Comparison of ENCODE assay signal across 7 mouse cellular contexts in genomic region chr11:5154961-5155805, GRCm38 (mm10). TPM values are rescaled to one million over a fixed set of nuclear protein-coding genes. Genes with fewer than 3 reads are reported as not detected.
A peak's percentile ranks its signal among the peaks of the same experiment; 100 is the strongest.
DNase-seq lines count a peak whose midpoint lies in the region; ATAC-seq and TF ChIP-seq lines count a peak whose summit lies in the region.

No protein-coding gene starts in this region.

- no peak for DNase-seq in midbrain, embryonic 10.5 days (ENCODE audit: low spot score)
- peak; percentile 48 for DNase-seq in yolk sac, embryonic 10.5 days (ENCODE audit: low spot score)
- DNase-seq in layer of hippocampus, postnatal 25 days (ENCODE audit: extremely low spot score in 1 of 2, low spot score in 1 of 2): no peak
- no peak for DNase-seq in left cerebral cortex, adult 2 months (ENCODE audit: extremely low spot score in 1 of 2, low spot score in 2 of 2)

- H3K4me2 ChIP-seq in midbrain, embryonic 15.5 days: no peak overlapping the region
- H3K4me2 ChIP-seq in heart, embryonic 11.5 days: no peak overlapping the region
- H3K4me2 ChIP-seq in kidney, embryonic 15.5 days: no peak overlapping the region

- intact Hi-C loops in left cerebral cortex, adult 2 months (cut with DNase I): no loop called here

- no peak for ATAC-seq in midbrain, embryonic 15.5 days (replicated peaks)
- no peak for ATAC-seq in heart, embryonic 11.5 days (replicated peaks; ENCODE audit: insufficient number of reproducible peaks, low FRiP score, low TSS enrichment)
- ATAC-seq in kidney, embryonic 15.5 days (replicated peaks; ENCODE audit: low FRiP score): peak; percentile 35; the same call in 1 of the 2 replicates

- peaks cover 45% of the 10 kb centered on the region for H3K27me3 ChIP-seq in midbrain, embryonic 10.5 days (ENCODE audit: low read depth, poor library complexity, severe bottlenecking)
- H3K27me3 ChIP-seq in midbrain, embryonic 15.5 days (replicated peaks): peaks cover 15% of the 10 kb centered on the region
- peaks cover 17% of the 10 kb centered on the region for H3K27me3 ChIP-seq in heart, embryonic 11.5 days (ENCODE audit: control insufficient read depth, insufficient read depth, low read length)
- no peaks in the 10 kb centered on the region for H3K27me3 ChIP-seq in kidney, embryonic 15.5 days

- 46% methylated on average over 10 of the region's 10 CpGs for WGBS in midbrain, embryonic 10.5 days
- 43% methylated on average over 10 of the region's 10 CpGs for WGBS in midbrain, embryonic 15.5 days
- 41% methylated on average over 10 of the region's 10 CpGs for WGBS in heart, embryonic 11.5 days (ENCODE audit: insufficient replicate concordance)
- WGBS in kidney, embryonic 15.5 days: 26% methylated on average over 10 of the region's 10 CpGs

- H3K9me3 ChIP-seq in midbrain, embryonic 10.5 days (replicated peaks): no peaks in the 10 kb centered on the region
- no peaks in the 10 kb centered on the region for H3K9me3 ChIP-seq in midbrain, embryonic 15.5 days
- H3K9me3 ChIP-seq in heart, embryonic 11.5 days (replicated peaks; ENCODE audit: control insufficient read depth, low read length): no peaks in the 10 kb centered on the region
- no peaks in the 10 kb centered on the region for H3K9me3 ChIP-seq in kidney, embryonic 15.5 days (replicated peaks)

- TF ChIP-seq CTCF in left cerebral cortex, adult 2 months (IDR thresholded peaks at IDR 0.05): no peak

- peak overlapping the region; percentile 47 for H3K27ac ChIP-seq in midbrain, embryonic 10.5 days (replicated peaks)
- H3K27ac ChIP-seq in midbrain, embryonic 15.5 days: no peak overlapping the region
- H3K27ac ChIP-seq in heart, embryonic 11.5 days (ENCODE audit: low read depth, low read length): no peak overlapping the region
- peak overlapping the region; percentile 84 for H3K27ac ChIP-seq in kidney, embryonic 15.5 days
- H3K27ac ChIP-seq in left cerebral cortex, adult 2 months: no peak overlapping the region

- H3K9ac ChIP-seq in midbrain, embryonic 15.5 days: no peak overlapping the region
- H3K9ac ChIP-seq in heart, embryonic 11.5 days (ENCODE audit: low read depth, low read length): 0 out of 2 replicates have a peak overlapping the region, but pooled peaks have one; percentile 23
- peak overlapping the region; percentile 11; the same call in 1 of the 2 replicates for H3K9ac ChIP-seq in kidney, embryonic 15.5 days

- no peaks in the 10 kb centered on the region for H3K36me3 ChIP-seq in midbrain, embryonic 10.5 days
- H3K36me3 ChIP-seq in midbrain, embryonic 15.5 days (replicated peaks): no peaks in the 10 kb centered on the region
- no peaks in the 10 kb centered on the region for H3K36me3 ChIP-seq in heart, embryonic 11.5 days (ENCODE audit: control insufficient read depth, insufficient read depth, low read length)
- no peaks in the 10 kb centered on the region for H3K36me3 ChIP-seq in kidney, embryonic 15.5 days

- H3K4me3 ChIP-seq in midbrain, embryonic 10.5 days: no peak overlapping the region
- no peak overlapping the region for H3K4me3 ChIP-seq in midbrain, embryonic 15.5 days
- no peak overlapping the region for H3K4me3 ChIP-seq in heart, embryonic 11.5 days (ENCODE audit: low read depth, low read length)
- no peak overlapping the region for H3K4me3 ChIP-seq in kidney, embryonic 15.5 days (replicated peaks)
- no peak overlapping the region for H3K4me3 ChIP-seq in left cerebral cortex, adult 2 months

- H3K4me1 ChIP-seq in midbrain, embryonic 10.5 days: peaks cover 35% of the 10 kb centered on the region
- H3K4me1 ChIP-seq in midbrain, embryonic 15.5 days: peaks cover 17% of the 10 kb centered on the region; the same call in 1 of the 2 replicates
- peaks cover 16% of the 10 kb centered on the region for H3K4me1 ChIP-seq in heart, embryonic 11.5 days (ENCODE audit: control insufficient read depth, insufficient read depth, low read length)
- peaks cover 63% of the 10 kb centered on the region for H3K4me1 ChIP-seq in kidney, embryonic 15.5 days

RNA-seq across cellular contexts. Expression of gene Emid1, which starts 3.1 kb away (rescaled TPM):
- polyA plus RNA-seq in midbrain, embryonic 10.5 days (2016; fragmentation: Nextera tagmentation; extraction: Ambion mirVana): 21.9 and 28.2 TPM in 2 replicates
- polyA plus RNA-seq in midbrain, embryonic 15.5 days (2015; fragmentation: Nextera tagmentation; extraction: Ambion mirVana): 9.3 and 10.3 TPM in 2 replicates
- 6.8 and 8.6 TPM in 2 replicates for polyA plus RNA-seq in heart, embryonic 11.5 days (2014; fragmentation: Nextera tagmentation; extraction: Ambion mirVana)
- polyA plus RNA-seq in kidney, embryonic 15.5 days (2015; fragmentation: Nextera tagmentation; extraction: Ambion mirVana): 190 and 191 TPM in 2 replicates
- 10 to 100 TPM in 1 of 2 experiments, 1 to 10 TPM in 1; 8.8 to 10.6 TPM for total RNA-seq in layer of hippocampus, postnatal 25 days (2021)
- 1 to 10 TPM; 6.2 to 8.1 TPM for total RNA-seq in left cerebral cortex, adult 2 months (2021)

RNA-seq across cellular contexts. Expression of gene Ewsr1, which starts 56.1 kb away (rescaled TPM):
- polyA plus RNA-seq in midbrain, embryonic 10.5 days (2016; fragmentation: Nextera tagmentation; extraction: Ambion mirVana): 903 and 985 TPM in 2 replicates
- 635 and 653 TPM in 2 replicates for polyA plus RNA-seq in midbrain, embryonic 15.5 days (2015; fragmentation: Nextera tagmentation; extraction: Ambion mirVana)
- 255 and 322 TPM in 2 replicates for polyA plus RNA-seq in heart, embryonic 11.5 days (2014; fragmentation: Nextera tagmentation; extraction: Ambion mirVana)
- 788 and 840 TPM in 2 replicates for polyA plus RNA-seq in kidney, embryonic 15.5 days (2015; fragmentation: Nextera tagmentation; extraction: Ambion mirVana)
- total RNA-seq in layer of hippocampus, postnatal 25 days (2021): 100 to 1,000 TPM; 260 to 353 TPM
- total RNA-seq in left cerebral cortex, adult 2 months (2021): 100 to 1,000 TPM; 309 to 316 TPM

RNA-seq across cellular contexts. Expression of gene Rhbdd3, which starts 56.5 kb away (rescaled TPM):
- polyA plus RNA-seq in midbrain, embryonic 10.5 days (2016; fragmentation: Nextera tagmentation; extraction: Ambion mirVana): 33.0 and 33.6 TPM in 2 replicates
- 49.5 and 55.4 TPM in 2 replicates for polyA plus RNA-seq in midbrain, embryonic 15.5 days (2015; fragmentation: Nextera tagmentation; extraction: Ambion mirVana)
- polyA plus RNA-seq in heart, embryonic 11.5 days (2014; fragmentation: Nextera tagmentation; extraction: Ambion mirVana): 23.5 and 25.7 TPM in 2 replicates
- 26.4 and 31.9 TPM in 2 replicates for polyA plus RNA-seq in kidney, embryonic 15.5 days (2015; fragmentation: Nextera tagmentation; extraction: Ambion mirVana)
- 10 to 100 TPM; 20.7 to 23.6 TPM for total RNA-seq in layer of hippocampus, postnatal 25 days (2021)
- total RNA-seq in left cerebral cortex, adult 2 months (2021): 10 to 100 TPM; 23.7 to 28.0 TPM

Comparison
In these comparisons a context has a peak if more than half of its experiments do, and no peak if none do; other contexts are left out.
1. H3K27ac ChIP-seq: peak in midbrain, embryonic 10.5 days (single experiment) and kidney, embryonic 15.5 days (single experiment); none in midbrain, embryonic 15.5 days (single experiment), heart, embryonic 11.5 days (single experiment) and left cerebral cortex, adult 2 months (single experiment).